Mouse (Mus musculus) heart, embryonic 13.5 days (tissue): ENCODE data around the gene Lman1l. TPM values are rescaled to one million over a fixed set of nuclear protein-coding genes. Genes with fewer than 3 reads are reported as not detected.

ENCODE experiments used
- ATAC-seq: fragments of 200-750 bp; cut with Nextera tagmentation; 2 replicates; pipeline ENCODE4 v1.8.0; 2017; ENCODE audit warnings: moderate TSS enrichment; ENCODE audit not compliant: insufficient number of reproducible peaks, low FRiP score, low TSS enrichment; ENCODE audit errors: extremely low read depth
- H3K27ac ChIP-seq: fragments of 300-500 bp; sonication (generic); replicated peaks from 2 replicates; pipeline ENCODE4 v1.5.1; 2015; ENCODE audit warnings: moderate library complexity, mild to moderate bottlenecking, inconsistent platforms
- H3K27me3 ChIP-seq: fragments of 300-500 bp; sonication (generic); replicated peaks from 2 replicates; pipeline ENCODE4 v1.6.1; 2015; ENCODE audit warnings: mild to moderate bottlenecking, inconsistent platforms
- H3K36me3 ChIP-seq: fragments of 300-500 bp; sonication (generic); 2 replicates; pipeline ENCODE4 v1.6.1; 2015; ENCODE audit warnings: mild to moderate bottlenecking, inconsistent platforms
- H3K4me1 ChIP-seq: fragments of 300-500 bp; sonication (generic); 2 replicates; pipeline ENCODE4 v1.6.1; 2015; ENCODE audit warnings: inconsistent platforms
- H3K4me2 ChIP-seq: fragments of 300-500 bp; sonication (generic); 2 replicates; pipeline ENCODE4 v1.6.1; 2015; ENCODE audit warnings: inconsistent platforms, mild to moderate bottlenecking, moderate library complexity
- H3K4me3 ChIP-seq: fragments of 300-500 bp; sonication (generic); 2 replicates; pipeline ENCODE4 v1.5.1; 2015; ENCODE audit warnings: moderate library complexity, mild to moderate bottlenecking, inconsistent platforms
- H3K9ac ChIP-seq: fragments of 300-500 bp; sonication (generic); 2 replicates; pipeline ENCODE4 v1.6.1; 2015; ENCODE audit warnings: inconsistent platforms, mild to moderate bottlenecking, moderate library complexity
- H3K9me3 ChIP-seq: fragments of 300-500 bp; sonication (generic); 2 replicates; pipeline ENCODE4 v1.6.1; 2016; ENCODE audit warnings: inconsistent platforms
- WGBS: fragments of 180-500 bp; shearing (Covaris S2); methylation state at CpG from one replicate; pipeline ENCODE4 v1.1.7; 2015; ENCODE audit warnings: mixed read lengths; 5-methylcytosine and 5-hydroxymethylcytosine counted together
- polyA plus RNA-seq: library from polyadenylated mRNA; unstranded; fragments of >200 nt; fragmentation: Nextera tagmentation; extraction: Ambion mirVana; gene quantifications from 2 replicates; pipeline ENCODE4 v1.2.1, GENCODE M21; 2015

The Lman1l gene
- polyA plus RNA-seq, 1 experiment from 2014 or later = not detected

DNA sequence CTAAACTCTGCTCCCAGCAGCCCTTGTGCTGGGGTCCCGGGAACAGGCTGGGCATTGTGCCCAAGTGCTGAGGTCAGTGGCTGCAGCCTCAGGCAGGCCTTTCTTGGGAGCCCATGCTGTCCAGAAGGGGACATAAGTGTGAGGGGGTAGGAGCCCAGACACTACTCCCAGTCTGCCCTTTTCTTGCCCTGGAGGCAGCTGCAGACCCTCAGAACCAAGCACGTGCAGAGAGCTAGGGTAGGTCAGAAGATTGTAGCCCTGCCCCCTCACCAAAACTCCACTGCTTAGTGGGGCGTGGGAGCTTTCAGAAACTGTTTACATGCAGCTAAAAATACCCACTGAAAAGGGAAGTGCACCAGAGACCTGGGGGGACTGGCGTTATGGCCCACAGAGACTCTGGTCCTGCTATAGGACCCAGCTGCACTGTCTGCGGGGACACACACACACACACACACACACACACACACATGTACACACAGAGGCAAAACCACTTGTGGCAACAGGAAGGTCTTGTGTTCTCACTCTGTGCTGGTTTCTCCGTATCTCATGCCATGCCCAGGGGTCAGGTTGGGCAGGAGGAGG lies 17.3 kb upstream of the Lman1l start:
- 12% methylated on average over 6 of the region's 6 CpGs for whole genome bisulfite sequencing
- ATAC-seq = peak; percentile 44; the same call in 1 of the 2 replicates
- Histone ChIP-seq H3K9ac (peak overlapping the region; percentile 65), H3K36me3 (peaks cover 11% of the 10 kb centered on the region), H3K4me2 (peak overlapping the region; percentile 52), H3K4me3 (0 out of 2 replicates have a peak overlapping the region, but pooled peaks have one; percentile 1), H3K27ac (peak overlapping the region; percentile 94), H3K4me1 (peaks cover 80% of the 10 kb centered on the region), H3K9me3 (no peaks in the 10 kb centered on the region), H3K27me3 (no peaks in the 10 kb centered on the region)

DNA sequence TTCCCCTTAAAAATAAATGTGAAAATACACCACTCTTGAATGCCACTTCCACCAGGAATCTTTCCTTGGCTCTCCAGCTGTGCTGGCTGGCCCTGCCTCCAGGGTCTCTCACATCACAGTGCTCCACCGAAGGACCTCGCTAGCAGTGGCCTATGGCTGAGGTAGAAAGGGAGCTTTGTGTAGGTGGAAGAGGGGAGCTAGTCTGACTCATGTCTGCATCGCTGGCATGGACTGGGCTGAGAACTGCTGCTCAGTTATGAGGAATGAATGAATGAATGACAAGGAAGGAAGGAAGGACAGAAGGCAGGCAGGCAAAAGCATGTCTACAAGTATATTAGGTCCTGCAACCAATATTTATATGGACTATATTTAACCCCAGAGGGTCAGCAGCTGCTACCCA lies 16.7 kb upstream of the Lman1l start:
- H3K4me3 ChIP-seq = no peak overlapping the region
- H3K9ac ChIP-seq = peak overlapping the region; percentile 12
- no peaks in the 10 kb centered on the region for H3K27me3 ChIP-seq
- 41% methylated on average over 3 of the region's 3 CpGs for WGBS
- H3K27ac ChIP-seq = peak overlapping the region; percentile 94
- H3K4me1 ChIP-seq = peaks cover 75% of the 10 kb centered on the region
- no peaks in the 10 kb centered on the region for H3K9me3 ChIP-seq
- no peak for ATAC-seq
- H3K36me3 ChIP-seq = peaks cover 12% of the 10 kb centered on the region
- peak overlapping the region; percentile 52 for H3K4me2 ChIP-seq

DNA sequence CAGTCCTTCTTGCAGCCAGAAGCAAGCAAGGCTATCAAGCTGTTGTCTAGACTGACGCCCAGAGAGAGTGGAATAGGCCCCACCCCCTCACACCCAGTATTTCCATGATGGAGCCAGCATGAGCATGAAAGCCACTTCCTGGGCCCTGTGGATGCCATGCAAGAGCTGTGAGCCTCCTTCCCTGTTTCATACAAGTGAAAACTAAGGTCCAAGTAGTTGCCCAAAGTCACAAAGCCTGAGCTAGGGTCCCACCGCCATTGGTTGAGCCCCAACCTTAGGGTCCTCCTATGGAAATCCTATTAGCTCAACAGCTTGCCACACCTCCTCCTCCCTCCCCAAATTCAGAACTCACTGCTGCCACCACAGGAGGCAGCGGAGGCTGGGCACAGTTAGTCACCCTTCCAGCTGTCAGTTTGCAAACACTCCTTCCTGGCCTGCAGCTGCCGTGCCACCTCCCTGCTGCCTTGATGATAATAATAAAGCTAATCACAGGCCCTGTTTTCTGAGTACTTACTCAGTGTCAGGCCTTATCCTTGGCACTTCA lies 13.0 kb upstream of the Lman1l start:
- ATAC-seq = no peak
- Histone ChIP-seq H3K9me3 (no peaks in the 10 kb centered on the region), H3K4me2 (no peak overlapping the region), H3K27ac (no peak overlapping the region; the same call in 1 of the 2 replicates), H3K4me3 (no peak overlapping the region), H3K9ac (peak overlapping the region; percentile 3; the same call in 1 of the 2 replicates), H3K27me3 (no peaks in the 10 kb centered on the region), H3K36me3 (peaks cover 35% of the 10 kb centered on the region), H3K4me1 (peaks cover 38% of the 10 kb centered on the region)
- WGBS = 36% methylated on average over 4 of the region's 4 CpGs

DNA sequence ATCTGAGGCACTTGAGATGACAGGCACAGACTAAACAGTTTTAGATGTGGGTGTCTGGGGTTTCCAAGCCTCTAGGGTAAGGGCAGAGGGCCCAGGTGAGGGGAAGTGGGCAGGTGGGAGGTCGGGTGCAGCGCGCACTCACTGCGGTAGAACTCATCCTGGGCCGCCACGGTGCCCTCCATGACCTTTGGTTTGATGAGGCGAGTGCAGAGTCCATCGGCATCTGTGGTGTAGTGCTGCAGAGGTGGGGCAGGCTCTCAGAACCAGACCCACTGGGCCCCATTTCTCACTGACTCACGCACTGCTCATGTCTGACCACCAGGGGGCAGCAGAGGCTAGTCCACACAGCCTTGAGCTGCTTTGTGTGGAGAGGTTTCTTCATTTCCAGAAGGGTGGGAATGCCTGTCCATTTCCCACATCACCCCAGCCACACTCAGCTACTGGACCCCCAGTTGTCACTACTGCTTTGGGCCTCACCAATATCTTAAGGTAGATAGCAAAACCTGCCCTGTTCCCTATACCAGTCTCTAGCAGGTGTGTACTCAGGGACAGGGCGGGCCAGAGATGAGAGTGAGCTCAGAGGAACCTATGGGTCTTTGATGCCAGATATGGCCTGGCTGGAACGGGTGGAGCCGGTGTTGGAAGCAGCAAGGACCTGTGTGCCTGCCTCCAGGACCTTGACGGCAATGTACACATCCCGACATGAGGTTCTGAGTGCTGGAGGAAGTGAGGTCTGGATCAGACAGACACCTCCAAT lies 8.7 kb upstream of the Lman1l start:
- peak; percentile 35; the same call in 1 of the 2 replicates for ATAC-seq
- 63% methylated on average over 14 of the region's 14 CpGs for WGBS
- Histone ChIP-seq H3K27me3 (no peaks in the 10 kb centered on the region), H3K9ac (no peak overlapping the region), H3K4me1 (peaks cover 14% of the 10 kb centered on the region), H3K27ac (no peak overlapping the region), H3K36me3 (peaks cover 76% of the 10 kb centered on the region), H3K9me3 (no peaks in the 10 kb centered on the region), H3K4me3 (no peak overlapping the region), H3K4me2 (no peak overlapping the region)

DNA sequence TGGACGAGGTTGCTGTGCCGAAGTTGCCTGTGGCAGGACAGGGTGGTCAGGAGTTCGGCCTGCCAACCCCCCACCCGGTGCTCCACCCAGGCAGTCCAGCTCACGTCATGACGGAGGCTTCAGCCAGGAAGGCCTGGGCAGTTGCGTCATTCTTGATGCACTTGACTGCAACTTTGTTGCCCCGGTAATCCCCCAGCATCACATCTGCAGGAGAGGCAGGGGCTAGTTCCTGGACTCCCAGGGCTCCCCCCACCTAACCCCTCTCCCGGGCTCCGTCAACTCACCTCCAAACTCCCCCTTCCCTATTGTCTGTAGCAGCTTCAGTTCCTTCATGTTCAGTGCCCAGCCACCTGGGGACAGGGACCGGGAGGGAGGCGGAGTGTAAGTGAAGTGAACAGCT lies 8.1 kb upstream of the Lman1l start:
- WGBS = 83% methylated on average over 12 of the region's 12 CpGs
- ATAC-seq = no peak

DNA sequence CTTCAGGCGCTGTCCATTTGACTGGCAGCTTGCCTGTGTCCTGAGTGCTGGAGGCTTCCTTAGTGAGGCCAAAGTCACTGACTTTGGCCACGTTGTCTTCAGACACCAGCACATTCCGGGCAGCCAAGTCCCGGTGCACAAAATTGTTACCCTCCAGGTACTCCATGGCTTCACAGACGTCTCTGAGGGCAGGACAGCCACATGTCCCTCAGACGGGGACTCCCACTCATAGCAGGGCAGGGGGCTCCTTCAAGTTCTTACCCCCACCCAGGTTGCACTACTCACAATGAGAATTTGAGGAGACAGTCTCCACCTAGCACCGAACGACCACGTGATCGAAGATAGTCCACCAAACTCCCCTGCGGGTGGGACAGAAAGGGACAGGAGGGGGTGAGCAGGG lies 7.3 kb upstream of the Lman1l start:
- Histone ChIP-seq H3K27ac (no peak overlapping the region), H3K9ac (no peak overlapping the region), H3K36me3 (peaks cover 77% of the 10 kb centered on the region), H3K4me1 (peaks cover 1% of the 10 kb centered on the region), H3K9me3 (no peaks in the 10 kb centered on the region), H3K4me2 (no peak overlapping the region), H3K4me3 (no peak overlapping the region), H3K27me3 (no peaks in the 10 kb centered on the region)
- WGBS = 86% methylated on average over 11 of the region's 11 CpGs
- ATAC-seq = no peak

More for the DNA sequence above, 8.1 kb upstream of the Lman1l start:
- no peak overlapping the region for H3K4me3 ChIP-seq
- no peaks in the 10 kb centered on the region for H3K27me3 ChIP-seq
- H3K9ac ChIP-seq = no peak overlapping the region
- no peak overlapping the region for H3K4me2 ChIP-seq
- H3K9me3 ChIP-seq = no peaks in the 10 kb centered on the region
- H3K36me3 ChIP-seq = peaks cover 77% of the 10 kb centered on the region
- no peak overlapping the region for H3K27ac ChIP-seq
- H3K4me1 ChIP-seq = peaks cover 9% of the 10 kb centered on the region

DNA sequence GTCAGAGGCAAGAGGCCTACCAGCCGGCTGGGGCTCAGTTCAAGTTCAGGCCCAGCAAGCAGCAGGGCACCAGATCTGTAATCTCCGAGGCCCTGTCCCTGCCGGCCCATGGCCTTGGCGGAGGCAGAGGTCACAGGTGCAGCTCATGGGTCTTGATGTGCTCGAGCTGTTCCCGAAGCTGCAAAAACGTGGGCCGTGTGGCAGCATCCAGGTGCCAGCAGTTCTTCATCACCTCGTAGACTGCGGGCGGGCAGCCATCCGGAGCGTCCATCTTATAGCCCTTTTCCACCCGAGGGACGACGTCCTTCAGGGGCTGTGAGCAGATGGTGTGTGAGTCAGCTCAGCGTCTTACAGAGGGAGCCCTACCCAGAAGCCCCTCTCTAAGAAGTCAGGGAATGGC lies 6.6 kb upstream of the Lman1l start:
- WGBS = 87% methylated on average over 17 of the region's 17 CpGs

DNA sequence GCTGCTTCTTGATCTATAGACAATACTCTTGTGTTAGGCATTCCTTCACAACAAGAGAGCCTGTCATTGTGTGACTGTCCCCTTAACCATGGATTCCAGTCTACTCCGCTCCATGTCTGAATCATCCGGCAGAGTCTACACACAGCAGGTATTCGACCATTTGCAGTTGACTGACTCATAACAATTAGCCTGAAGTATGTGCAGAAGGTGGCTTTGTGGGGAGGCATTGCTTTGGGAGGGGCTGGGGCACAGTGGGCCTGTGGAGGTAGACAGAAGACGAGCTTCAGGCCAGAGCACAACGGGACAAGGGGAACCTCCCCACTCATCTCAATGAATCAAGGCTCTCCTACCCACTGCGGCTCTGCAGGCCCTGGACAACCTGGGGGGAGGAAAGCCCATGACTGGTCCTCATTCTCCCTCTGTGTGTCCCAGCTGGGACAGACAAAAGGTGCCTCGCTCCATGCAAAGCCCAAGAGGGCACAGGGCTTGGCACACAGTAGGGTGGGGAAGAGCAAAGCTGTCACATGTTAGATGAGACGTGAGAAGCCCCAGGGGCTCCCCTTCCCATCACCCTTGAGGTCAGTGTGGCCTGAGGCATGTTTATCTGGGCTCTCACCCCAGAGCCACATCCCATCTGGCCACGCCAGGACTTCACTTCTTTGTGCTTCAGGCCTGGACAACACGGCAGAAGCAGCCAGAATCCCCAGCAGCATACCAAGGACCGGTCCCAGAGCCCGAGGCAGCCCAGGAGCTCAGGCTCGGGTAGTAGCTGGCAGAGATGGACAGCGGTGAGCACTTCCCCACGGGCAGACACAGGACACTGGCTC lies 5.3 kb upstream of the Lman1l start:
- Histone ChIP-seq H3K9ac (no peak overlapping the region), H3K36me3 (peaks cover 65% of the 10 kb centered on the region), H3K4me3 (no peak overlapping the region), H3K9me3 (no peaks in the 10 kb centered on the region), H3K27me3 (no peaks in the 10 kb centered on the region), H3K4me2 (no peak overlapping the region), H3K4me1 (no peaks in the 10 kb centered on the region), H3K27ac (no peak overlapping the region)
- ATAC-seq = no peak
- WGBS = 85% methylated on average over 15 of the region's 15 CpGs

More for the DNA sequence above, 6.6 kb upstream of the Lman1l start:
- Histone ChIP-seq H3K36me3 (peaks cover 74% of the 10 kb centered on the region), H3K9me3 (no peaks in the 10 kb centered on the region), H3K4me3 (no peak overlapping the region), H3K27ac (no peak overlapping the region), H3K9ac (no peak overlapping the region; the same call in 1 of the 2 replicates), H3K4me1 (no peaks in the 10 kb centered on the region), H3K27me3 (no peaks in the 10 kb centered on the region), H3K4me2 (no peak overlapping the region)
- ATAC-seq = no peak

DNA sequence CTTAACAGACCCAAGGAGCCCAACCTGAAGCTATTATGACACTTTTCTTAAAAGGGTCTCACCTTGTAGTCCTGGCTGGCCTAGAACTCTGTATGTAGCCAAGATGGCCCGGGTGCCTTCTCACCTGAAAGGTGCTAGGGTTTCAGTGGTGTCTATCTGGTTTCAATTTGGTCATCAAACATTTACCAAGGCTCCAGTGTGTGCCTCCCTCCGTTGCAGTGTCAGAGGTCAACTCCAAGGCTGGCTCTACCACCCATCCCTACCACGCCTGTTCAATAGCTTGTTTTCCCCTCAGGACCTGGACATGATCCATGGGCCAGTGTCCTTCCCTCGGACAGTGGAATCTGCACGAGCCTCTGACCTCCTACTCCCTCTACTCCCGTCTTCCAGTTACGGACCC lies 3.7 kb upstream of the Lman1l start:
- H3K9ac ChIP-seq = no peak overlapping the region
- 77% methylated on average over 7 of the region's 7 CpGs for WGBS
- peaks cover 49% of the 10 kb centered on the region for H3K36me3 ChIP-seq

DNA sequence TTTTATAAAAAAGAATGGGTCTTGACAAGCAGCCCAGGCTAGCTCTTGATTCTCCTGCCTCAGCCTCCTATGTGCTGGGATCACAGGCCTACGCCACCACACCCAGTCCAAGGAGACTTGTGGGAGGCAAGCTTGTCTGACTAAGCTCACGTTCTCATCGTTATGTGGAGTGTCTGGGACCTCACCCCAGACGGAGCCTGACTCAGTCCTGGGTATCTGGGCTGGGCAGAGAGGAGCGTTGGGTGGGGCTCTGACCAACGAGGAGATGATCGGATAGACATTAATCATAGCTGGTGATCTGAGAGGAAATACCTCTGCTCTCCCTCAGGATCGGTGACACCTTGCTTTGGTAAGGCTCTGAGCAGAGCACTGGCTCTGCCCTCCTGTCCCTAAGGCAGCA lies 1.7 kb downstream of the Lman1l start:
- Histone ChIP-seq H3K36me3 (no peaks in the 10 kb centered on the region), H3K27me3 (no peaks in the 10 kb centered on the region), H3K4me1 (no peaks in the 10 kb centered on the region), H3K27ac (no peak overlapping the region), H3K9me3 (no peaks in the 10 kb centered on the region), H3K4me2 (no peak overlapping the region), H3K9ac (no peak overlapping the region), H3K4me3 (no peak overlapping the region)
- 64% methylated on average over 8 of the region's 8 CpGs for WGBS
- no peak for ATAC-seq

More for the DNA sequence above, 3.7 kb upstream of the Lman1l start:
- Histone ChIP-seq H3K27me3 (no peaks in the 10 kb centered on the region), H3K4me2 (no peak overlapping the region), H3K4me3 (no peak overlapping the region), H3K4me1 (no peaks in the 10 kb centered on the region), H3K27ac (no peak overlapping the region), H3K9me3 (no peaks in the 10 kb centered on the region)
- no peak for ATAC-seq

DNA sequence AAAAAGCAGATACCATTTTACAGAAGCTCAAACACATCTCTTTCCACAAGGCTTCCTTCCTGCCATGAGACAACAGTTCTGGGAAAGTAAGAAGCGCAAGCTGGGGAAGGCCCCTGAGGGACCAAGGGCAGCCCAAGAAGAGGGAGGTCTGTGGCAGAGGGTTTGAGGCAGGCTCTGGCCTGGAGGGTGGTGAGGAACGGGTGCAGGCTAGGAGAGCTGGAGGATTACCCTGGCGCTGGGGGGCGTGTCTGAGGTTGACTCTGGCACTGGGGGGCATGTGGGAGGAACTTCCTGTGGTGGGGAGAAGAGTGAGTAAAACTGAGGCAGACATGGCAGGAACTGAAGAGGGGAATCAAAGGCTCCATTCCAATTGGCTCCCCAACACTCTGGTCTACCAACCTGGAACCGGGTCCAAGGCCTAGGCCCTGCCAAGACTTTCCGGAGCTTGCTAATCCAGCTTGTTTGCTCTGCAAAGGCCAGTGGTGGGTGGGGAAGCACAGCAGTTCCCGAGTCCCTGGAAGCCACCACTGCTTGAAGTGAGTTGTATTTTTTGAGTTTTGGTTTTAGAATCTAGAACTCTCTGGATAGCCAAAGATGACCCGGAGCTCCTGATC lies 2.9 kb downstream of the Lman1l start:
- Histone ChIP-seq H3K36me3 (no peaks in the 10 kb centered on the region), H3K27ac (no peak overlapping the region), H3K4me1 (0 out of 2 replicates have a peak, but pooled peaks cover 2% of the 10 kb centered on the region), H3K9me3 (no peaks in the 10 kb centered on the region), H3K9ac (no peak overlapping the region), H3K4me3 (no peak overlapping the region), H3K4me2 (no peak overlapping the region), H3K27me3 (no peaks in the 10 kb centered on the region)
- WGBS = 70% methylated on average over 8 of the region's 8 CpGs
- ATAC-seq = no peak
